Mouse (Mus musculus) midbrain, postnatal 0 days (tissue): ENCODE measurements around the gene Def6. TPM values are rescaled to one million over a fixed set of nuclear protein-coding genes. Genes with fewer than 3 reads are reported as not detected.

ENCODE experiments used
- ATAC-seq: fragments of 200-750 bp; cut with Nextera tagmentation; 2 replicates; pipeline ENCODE4 v1.8.0; 2017; ENCODE audit warnings: moderate number of reproducible peaks, mild to moderate bottlenecking, moderate TSS enrichment, moderate library complexity; ENCODE audit not compliant: low FRiP score
- DNase-seq: peaks from one replicate; pipeline ENCODE4 v3.0.0-alpha.2; 2015; ENCODE audit warnings: low spot score
- H3K27ac ChIP-seq: fragments of 300-500 bp; sonication (generic); 2 replicates; pipeline ENCODE4 v1.5.1; 2014; ENCODE audit warnings: low read depth, mild to moderate bottlenecking, low read length, mixed read lengths
- H3K27me3 ChIP-seq: fragments of 300-500 bp; sonication (generic); 2 replicates; pipeline ENCODE4 v1.6.1; 2014; ENCODE audit warnings: low read length, control low read depth, mixed read lengths; ENCODE audit not compliant: insufficient read depth
- H3K36me3 ChIP-seq: fragments of 300-500 bp; sonication (generic); 2 replicates; pipeline ENCODE4 v1.6.1; 2014; ENCODE audit warnings: low read length, control low read depth, mixed read lengths; ENCODE audit not compliant: insufficient read depth
- H3K4me1 ChIP-seq: fragments of 300-500 bp; sonication (generic); 2 replicates; pipeline ENCODE4 v1.6.1; 2014; ENCODE audit warnings: mild to moderate bottlenecking, control low read depth, antibody characterized with exemption, low read length, mixed read lengths; ENCODE audit not compliant: insufficient read depth
- H3K4me2 ChIP-seq: fragments of 300-500 bp; sonication (generic); 2 replicates; pipeline ENCODE4 v1.6.1; 2014; ENCODE audit warnings: low read depth, mild to moderate bottlenecking, low read length, mixed read lengths; ENCODE audit not compliant: poor library complexity, severe bottlenecking
- H3K4me3 ChIP-seq: fragments of 300-500 bp; sonication (generic); 2 replicates; pipeline ENCODE4 v1.5.1; 2014; ENCODE audit warnings: low read depth, mild to moderate bottlenecking, low read length, moderate library complexity
- H3K9ac ChIP-seq: fragments of 300-500 bp; sonication (generic); replicated peaks from 2 replicates; pipeline ENCODE4 v1.6.1; 2014; ENCODE audit warnings: mild to moderate bottlenecking, low read length, moderate library complexity, mixed read lengths; ENCODE audit not compliant: poor library complexity, severe bottlenecking
- H3K9me3 ChIP-seq: fragments of 300-500 bp; sonication (generic); 2 replicates; pipeline ENCODE4 v1.6.1; 2016; ENCODE audit warnings: low read length, control low read depth
- CTCF ChIP-seq: IDR thresholded peaks from 2 replicates; pipeline ENCODE4 v1.5.1; 2016; ENCODE audit warnings: antibody characterized with exemption, mild to moderate bottlenecking
- WGBS: fragments of 180-500 bp; shearing (Covaris S2); extraction: QIAGEN DNeasy Blood & Tissue Kit; methylation state at CpG from one replicate; pipeline ENCODE4 v1.1.7; 2014; 5-methylcytosine and 5-hydroxymethylcytosine counted together
- polyA plus RNA-seq: library from polyadenylated mRNA; unstranded; fragments of >200 nt; fragmentation: Nextera tagmentation; extraction: Ambion mirVana; gene quantifications from 2 replicates; pipeline ENCODE4 v1.2.1, GENCODE M21; 2015
- total RNA-seq: library from RNA; depleted of rRNA; stranded (reverse); fragments of >200 nt; gene quantifications from 2 replicates; pipeline ENCODE4 v1.2.3, GENCODE M21; 2014; rRNA removed

Gene Def6
- total and polyA plus RNA-seq, 2 experiments from 2014 or later = 6.7 to 8.3 TPM

DNA sequence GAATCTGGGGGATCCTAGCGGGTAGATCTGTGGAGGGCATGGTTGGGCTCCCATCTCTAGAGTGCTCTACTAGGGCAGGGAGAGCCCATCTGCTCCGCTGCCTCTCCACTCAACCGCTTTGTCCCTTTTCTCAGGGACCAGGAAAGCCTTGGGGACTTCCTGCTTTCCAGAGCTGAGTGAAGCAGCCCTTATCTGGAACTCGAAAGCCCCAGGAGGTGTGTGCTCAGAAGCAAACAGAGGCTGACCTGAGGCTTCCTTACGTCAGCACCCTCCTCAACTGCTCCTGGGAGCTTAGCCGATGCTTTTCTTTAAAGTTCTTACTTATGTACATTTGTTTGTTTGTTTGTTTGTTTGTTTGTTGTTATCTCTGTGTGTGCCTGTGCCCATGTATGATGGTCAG, 65.3 kb downstream of the Def6 start:
- Histone ChIP-seq H3K27ac (no peak overlapping the region; the same call in 1 of the 2 replicates), H3K27me3 (no peaks in the 10 kb centered on the region), H3K4me1 (no peaks in the 10 kb centered on the region), H3K9me3 (no peaks in the 10 kb centered on the region), H3K4me3 (no peak overlapping the region), H3K9ac (no peak overlapping the region), H3K36me3 (no peaks in the 10 kb centered on the region), H3K4me2 (no peak overlapping the region)
- whole genome bisulfite sequencing = 76% methylated on average over 6 of the region's 6 CpGs
- TF ChIP-seq CTCF = no peak
- ATAC-seq = no peak
- DNase-seq = no peak

DNA sequence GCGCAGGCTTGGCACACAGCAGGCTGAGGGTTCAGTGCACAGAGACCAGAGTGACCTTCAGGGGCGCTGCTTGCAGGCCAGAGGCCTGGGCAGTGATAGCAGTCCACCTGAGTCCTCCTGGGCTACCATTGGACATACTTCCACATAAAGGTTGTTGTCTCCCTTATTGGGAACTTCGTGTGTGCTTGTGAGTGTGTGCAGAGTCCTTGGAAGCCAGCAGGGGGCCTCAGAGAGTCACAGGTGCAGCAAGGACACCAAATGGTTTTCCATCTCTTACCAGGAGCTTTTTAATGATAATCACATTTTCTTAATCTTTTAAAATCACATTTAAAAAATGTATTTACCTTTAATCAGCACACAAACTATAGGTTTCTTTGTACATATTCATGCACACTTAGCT, 67.2 kb downstream of the Def6 start:
- H3K9me3 ChIP-seq = no peaks in the 10 kb centered on the region
- H3K27me3 ChIP-seq = no peaks in the 10 kb centered on the region
- no peak overlapping the region for H3K9ac ChIP-seq
- H3K4me1 ChIP-seq = no peaks in the 10 kb centered on the region
- H3K27ac ChIP-seq = no peak overlapping the region
- H3K4me2 ChIP-seq = no peak overlapping the region
- peak; percentile 42 for TF ChIP-seq CTCF
- H3K4me3 ChIP-seq = no peak overlapping the region
- WGBS = 75% methylated on average over 3 of the region's 3 CpGs
- no peak for DNase-seq
- H3K36me3 ChIP-seq = no peaks in the 10 kb centered on the region
- ATAC-seq = no peak

DNA sequence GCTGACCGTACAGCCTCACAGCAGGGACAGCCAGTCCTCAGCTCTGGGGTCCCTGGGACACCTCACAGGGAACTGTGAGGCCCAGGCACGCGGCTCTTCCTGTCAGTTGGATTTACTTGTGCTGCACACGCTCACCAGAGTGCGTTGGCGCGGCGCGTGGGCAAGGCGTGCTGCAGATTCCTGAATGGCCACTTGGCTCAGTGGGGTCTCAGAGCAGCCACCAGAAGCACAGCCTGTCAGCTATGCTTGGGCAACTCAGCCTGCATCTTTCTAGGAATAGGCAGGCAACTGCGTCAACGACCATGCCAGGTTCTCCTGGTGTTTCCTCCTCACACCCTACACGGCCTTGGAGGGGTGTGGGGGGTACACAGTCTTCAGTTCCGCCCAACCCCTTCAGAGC, 69.6 kb downstream of the Def6 start:
- DNase-seq (no peak), ATAC-seq (no peak)
- no peaks in the 10 kb centered on the region for H3K4me1 ChIP-seq
- TF ChIP-seq CTCF = no peak
- no peak overlapping the region for H3K4me3 ChIP-seq
- 86% methylated on average over 14 of the region's 14 CpGs for WGBS
- no peak overlapping the region for H3K9ac ChIP-seq
- H3K27ac ChIP-seq = no peak overlapping the region
- H3K9me3 ChIP-seq = no peaks in the 10 kb centered on the region
- H3K4me2 ChIP-seq = no peak overlapping the region
- no peaks in the 10 kb centered on the region for H3K36me3 ChIP-seq
- H3K27me3 ChIP-seq = no peaks in the 10 kb centered on the region

GRCm38 (mm10) chr17:28277721-28278120, 70.1 kb downstream of the Def6 start:
- ATAC-seq (no peak), DNase-seq (no peak)
- no peak overlapping the region for H3K4me2 ChIP-seq
- no peaks in the 10 kb centered on the region for H3K27me3 ChIP-seq
- no peaks in the 10 kb centered on the region for H3K4me1 ChIP-seq
- TF ChIP-seq CTCF = no peak
- 73% methylated on average over 10 of the region's 10 CpGs for WGBS
- H3K9ac ChIP-seq = no peak overlapping the region
- H3K36me3 ChIP-seq = no peaks in the 10 kb centered on the region
- H3K4me3 ChIP-seq = no peak overlapping the region
- H3K27ac ChIP-seq = no peak overlapping the region
- H3K9me3 ChIP-seq = no peaks in the 10 kb centered on the region

GRCm38 (mm10) chr17:28278156-28278555, 70.6 kb downstream of the Def6 start:
- Histone ChIP-seq H3K36me3 (no peaks in the 10 kb centered on the region), H3K27me3 (no peaks in the 10 kb centered on the region), H3K27ac (no peak overlapping the region), H3K4me1 (no peaks in the 10 kb centered on the region), H3K9ac (no peak overlapping the region), H3K4me3 (no peak overlapping the region), H3K4me2 (no peak overlapping the region), H3K9me3 (no peaks in the 10 kb centered on the region)
- DNase-seq (no peak), ATAC-seq (no peak)
- WGBS = 97% methylated on average over 3 of the region's 3 CpGs
- no peak for TF ChIP-seq CTCF

Other genes with a start within 250 kb of the Def6 start
- 4.1 and 8.2 TPM in 2 replicates for gene Tcp11, start 127.1 kb upstream of the Def6 start, total RNA-seq
- 2.3 and 2.5 TPM in 2 replicates for gene Tcp11, start 127.1 kb upstream of the Def6 start, polyA plus RNA-seq
- 19.9 and 24.7 TPM in 2 replicates for gene Scube3, start 65.6 kb upstream of the Def6 start, total RNA-seq
- 3.1 and 3.9 TPM in 2 replicates for gene Scube3, start 65.6 kb upstream of the Def6 start, polyA plus RNA-seq
- 65.4 and 81.7 TPM in 2 replicates for gene Zfp523, start 30.6 kb upstream of the Def6 start, total RNA-seq
- 38.7 and 40.0 TPM in 2 replicates for gene Zfp523, start 30.6 kb upstream of the Def6 start, polyA plus RNA-seq
- 7.7 and 10.1 TPM in 2 replicates for gene Ppard, start 24.9 kb downstream of the Def6 start, total RNA-seq
- 1.2 and 1.5 TPM in 2 replicates for gene Ppard, start 24.9 kb downstream of the Def6 start, polyA plus RNA-seq
- 33.4 and 33.6 TPM in 2 replicates for gene Fance, start 105.7 kb downstream of the Def6 start, total RNA-seq
- gene Fance, start 105.7 kb downstream of the Def6 start, polyA plus RNA-seq = 26.1 and 28.6 TPM in 2 replicates
- 810 and 1,016 TPM in 2 replicates for gene Rpl10a, start 120.7 kb downstream of the Def6 start, total RNA-seq
- gene Rpl10a, start 120.7 kb downstream of the Def6 start, polyA plus RNA-seq = 347 and 365 TPM in 2 replicates
- 4.8 and 5.4 TPM in 2 replicates for gene Tead3, start 143.0 kb downstream of the Def6 start, total RNA-seq
- 1.2 and 1.3 TPM in 2 replicates for gene Tead3, start 143.0 kb downstream of the Def6 start, polyA plus RNA-seq
- gene Tulp1, start 157.4 kb downstream of the Def6 start, total RNA-seq = 0.80 and 1.0 TPM in 2 replicates
- 1.1 TPM in 2 replicates for gene Tulp1, start 157.4 kb downstream of the Def6 start, polyA plus RNA-seq